Mouse (Mus musculus) liver, adult 2 months (tissue): ENCODE data around the gene Dync1i1.

Source experiments
- CTCF ChIP-seq: fragments of 200-500 bp; IDR thresholded peaks from 2 replicates; pipeline ENCODE4 v1.5.1; 2011; ENCODE audit warnings: low read depth, low read length, control low read depth
- POLR2A ChIP-seq: fragments of 200-500 bp; IDR thresholded peaks from 2 replicates; pipeline ENCODE4 v1.6.1; 2011; ENCODE audit warnings: low read length, control low read depth; ENCODE audit not compliant: insufficient read depth; ENCODE audit errors: extremely low read depth

DNA sequence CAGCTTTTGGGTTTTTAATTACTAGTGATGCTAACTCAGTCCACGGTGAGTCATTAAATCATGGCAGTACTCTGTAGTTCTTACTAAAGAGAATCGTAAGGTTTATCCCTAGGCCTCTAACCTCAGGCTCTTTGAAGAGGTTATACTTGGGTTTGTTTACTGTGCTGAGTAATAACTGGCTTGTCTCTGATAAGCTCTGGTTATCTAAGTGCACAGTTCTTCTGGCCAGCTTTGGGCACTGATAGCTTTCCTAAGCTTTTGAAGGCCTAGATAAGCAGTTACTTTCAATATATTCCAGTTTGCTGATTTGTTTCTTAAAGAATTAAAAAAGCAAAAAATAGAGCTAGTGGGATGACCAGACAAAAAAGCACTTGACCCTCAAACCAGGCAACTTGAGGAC, 37.5 kb downstream of the Dync1i1 start:
- TF ChIP-seq CTCF (no peak), POLR2A (no peak)
